Mouse (Mus musculus) embryonic fibroblast, embryonic 13.5 days (primary cell): ENCODE data around the gene Myl6b. TPM values are rescaled to one million over a fixed set of nuclear protein-coding genes. Genes with fewer than 3 reads are reported as not detected.
"Not testable (repeated sequence)": the region's sequence is repeated elsewhere in the genome, so short reads cannot be mapped to it uniquely, and the experiment has no call there.

Source experiments
- H3K27ac ChIP-seq: 2 replicates; pipeline ENCODE4 v1.5.1; 2012; ENCODE audit warnings: low read length, control low read depth, inconsistent platforms; ENCODE audit not compliant: insufficient read depth
- H3K4me1 ChIP-seq: 2 replicates; pipeline ENCODE4 v1.6.1; 2011; ENCODE audit warnings: low read length; ENCODE audit not compliant: control insufficient read depth, insufficient read depth
- H3K4me3 ChIP-seq: 2 replicates; pipeline ENCODE4 v1.5.1; 2011; ENCODE audit warnings: mild to moderate bottlenecking, control low read depth, low read length; ENCODE audit not compliant: insufficient read depth
- CTCF ChIP-seq: IDR thresholded peaks from 2 replicates; pipeline ENCODE4 v1.5.1; 2011; ENCODE audit warnings: mild to moderate bottlenecking, control low read depth, low read length, moderate library complexity, borderline replicate concordance; ENCODE audit not compliant: insufficient read depth
- POLR2A ChIP-seq: IDR thresholded peaks from 2 replicates; pipeline ENCODE4 v1.6.1; 2011; ENCODE audit warnings: low read depth, mild to moderate bottlenecking, control low read depth, low read length, moderate library complexity
- polyA plus RNA-seq: library from polyadenylated mRNA; stranded (reverse); fragments of >200 nt; gene quantifications from 2 replicates; pipeline ENCODE4 v1.2.4, GENCODE M21; 2011; ENCODE audit warnings: low read depth; ENCODE audit not compliant: missing spikeins, insufficient read length

Myl6b gene
- polyA plus RNA-seq, 1 experiment, result 9.4 TPM

GRCm38 (mm10) chr10:128495270-128495669 is 3.2 kb downstream of the Myl6b start:
- Histone ChIP-seq H3K27ac (no peak overlapping the region), H3K4me3 (peak overlapping the region; percentile 85), H3K4me1 (0 out of 2 replicates have a peak, but pooled peaks cover 5% of the 10 kb centered on the region)
- no peak for TF ChIP-seq POLR2A
- TF ChIP-seq CTCF, result no peak

GRCm38 (mm10) chr10:128494667-128495245 is 3.7 kb downstream of the Myl6b start:
- Histone ChIP-seq H3K4me3 (peak overlapping the region; percentile 85), H3K27ac (peak overlapping the region; percentile 84), H3K4me1 (0 out of 2 replicates have a peak, but pooled peaks cover 5% of the 10 kb centered on the region)
- no peak for TF ChIP-seq CTCF
- peak; percentile 18; the same call in 1 of the 2 replicates for TF ChIP-seq POLR2A

GRCm38 (mm10) chr10:128493695-128494666 is 4.5 kb downstream of the Myl6b start, which contains the start of gene Myl6:
TSS of gene Myl6 (minus strand) at chr10:128494145.
- TF ChIP-seq POLR2A (peak; percentile 98), CTCF (0 out of 2 replicates have a peak, but pooled peaks have one; percentile 31)
- Histone ChIP-seq H3K27ac (peak within 1 kb of the TSS; percentile 96), H3K4me3 (peak within 1 kb of the TSS; percentile 97), H3K4me1 (peaks cover 8% of the 10 kb centered on the region; the same call in 1 of the 2 replicates)

- H3K27ac ChIP-seq, result peak overlapping the region; percentile 94
- H3K4me3 ChIP-seq, result peak overlapping the region; percentile 97
- H3K4me1 ChIP-seq, result peaks cover 8% of the 10 kb centered on the region; the same call in 1 of the 2 replicates
- no peak for TF ChIP-seq POLR2A
- TF ChIP-seq CTCF, result no peak
These were observed 5.2 kb downstream of the Myl6b start for GRCm38 (mm10) chr10:128493319-128493694.

GRCm38 (mm10) chr10:128492633-128493311 is 5.7 kb downstream of the Myl6b start:
- TF ChIP-seq POLR2A, result peak; percentile 55; the same call in 1 of the 2 replicates
- TF ChIP-seq CTCF, result no peak
- H3K4me3 ChIP-seq, result peak overlapping the region; percentile 97
- peak overlapping the region; percentile 94 for H3K27ac ChIP-seq
- H3K4me1 ChIP-seq, result peaks cover 8% of the 10 kb centered on the region; the same call in 1 of the 2 replicates

GRCm38 (mm10) chr10:128492051-128492450 is 6.4 kb downstream of the Myl6b start:
- not testable (repeated sequence) for H3K4me1 ChIP-seq
- peak overlapping the region; percentile 97 for H3K4me3 ChIP-seq
- H3K27ac ChIP-seq, result peak overlapping the region; percentile 94

GRCm38 (mm10) chr10:128491495-128491894 is 7.0 kb downstream of the Myl6b start:
- peak overlapping the region; percentile 97 for H3K4me3 ChIP-seq
- H3K4me1 ChIP-seq, result peaks cover 8% of the 10 kb centered on the region; the same call in 1 of the 2 replicates
- peak overlapping the region; percentile 94 for H3K27ac ChIP-seq
- peak; percentile 40; the same call in 1 of the 2 replicates for TF ChIP-seq POLR2A
- TF ChIP-seq CTCF, result no peak

GRCm38 (mm10) chr10:128490912-128491311 is 7.6 kb downstream of the Myl6b start:
- Histone ChIP-seq H3K27ac (peak overlapping the region; percentile 94), H3K4me1 (peaks cover 8% of the 10 kb centered on the region; the same call in 1 of the 2 replicates), H3K4me3 (peak overlapping the region; percentile 97)
- TF ChIP-seq CTCF, result no peak
- TF ChIP-seq POLR2A, result no peak

- TF ChIP-seq POLR2A (peak; percentile 73), CTCF (no peak)
- H3K27ac ChIP-seq, result peak overlapping the region; percentile 94
- peaks cover 6% of the 10 kb centered on the region; the same call in 1 of the 2 replicates for H3K4me1 ChIP-seq
- no peak overlapping the region for H3K4me3 ChIP-seq
These were observed 8.3 kb downstream of the Myl6b start for GRCm38 (mm10) chr10:128490232-128490631.

GRCm38 (mm10) chr10:128489785-128490184 is 8.7 kb downstream of the Myl6b start:
- H3K4me3 ChIP-seq, result no peak overlapping the region
- peak overlapping the region; percentile 56 for H3K27ac ChIP-seq
- peaks cover 2% of the 10 kb centered on the region; the same call in 1 of the 2 replicates for H3K4me1 ChIP-seq
- no peak for TF ChIP-seq CTCF
- TF ChIP-seq POLR2A, result no peak; the same call in 1 of the 2 replicates
